ENCODE assay signal across 8 mouse cellular contexts in genomic region chr3:34647688-34648087, GRCm38 (mm10). TPM values are rescaled to one million over a fixed set of nuclear protein-coding genes. Genes with fewer than 3 reads are reported as not detected.
DNase-seq lines count a peak whose midpoint lies in the region; ATAC-seq and TF ChIP-seq lines count a peak whose summit lies in the region.

No protein-coding gene starts in this region.

- no peaks in the 10 kb centered on the region for H3K36me3 ChIP-seq in thymus, adult 2 months (ENCODE audit: control insufficient read depth, insufficient read depth, low read length)

- H3K4me1 ChIP-seq in thymus, adult 2 months (replicated peaks; ENCODE audit: control insufficient read depth, insufficient read depth, low read length): no peaks in the 10 kb centered on the region

- no peak for TF ChIP-seq POLR2A in thymus, adult 2 months (IDR thresholded peaks at IDR 0.05; ENCODE audit: control insufficient read depth, extremely low read depth, insufficient read depth, low read length, poor library complexity)

- no peak overlapping the region for H3K27ac ChIP-seq in thymus, adult 2 months (ENCODE audit: control insufficient read depth, insufficient read depth, low read length)

- no peak for TF ChIP-seq CTCF in thymus, adult 2 months (IDR thresholded peaks at IDR 0.05; ENCODE audit: borderline replicate concordance, control insufficient read depth, extremely low read depth, insufficient read depth, low read length, poor library complexity)

- peaks cover 9% of the 10 kb centered on the region; the same call in 1 of the 2 replicates for H3K27me3 ChIP-seq in thymus, adult 2 months (ENCODE audit: control insufficient read depth, insufficient read depth, low read length)

- peak; percentile 27 for DNase-seq in thymus, adult 2 months
- DNase-seq in thymus, adult 18-20 months: no peak
- DNase-seq in cerebellum, adult 9-10 months: peak; percentile 43
- peak; percentile 81 to 86 for DNase-seq in frontal cortex, postnatal 36 days (ENCODE audit: low spot score in 2 of 2)
- peak; percentile 81 to 92 for DNase-seq in kidney, postnatal 25 days
- DNase-seq in lung, postnatal 10 days: peak; percentile 80
- DNase-seq in right cerebral cortex, postnatal 10 days (ENCODE audit: low spot score in 2 of 2): peak; percentile 86 to 92

- 4% methylated on average over 14 of the region's 14 CpGs for WGBS in thymus, adult 2 months

- no peak for ATAC-seq in granulocyte monocyte progenitor cell, adult 5-6 weeks (replicated peaks; ENCODE audit: poor library complexity, severe bottlenecking)

- H3K4me3 ChIP-seq in thymus, adult 2 months (ENCODE audit: control insufficient read depth, insufficient read depth, low read length): no peak overlapping the region

RNA-seq across cellular contexts. Expression of gene Sox2, which starts 2.5 kb away (rescaled TPM):
- 0.08 and 0.19 TPM in 2 replicates for polyA plus RNA-seq in thymus, adult 2 months (2012; rRNA removed)
- not detected in 2 replicates for total RNA-seq in granulocyte monocyte progenitor cell, adult 5-6 weeks (2014; fragmentation: Nextera tagmentation)
- not detected in 2 replicates for total RNA-seq in granulocyte monocyte progenitor cell, adult 5-6 weeks (2017)

Comparison
In these comparisons a context has a peak if more than half of its experiments do, and no peak if none do; other contexts are left out.
1. DNase-seq: peak in thymus, adult 2 months (single experiment), cerebellum, adult 9-10 months (single experiment), frontal cortex, postnatal 36 days (2 of 2), kidney, postnatal 25 days (2 of 2), lung, postnatal 10 days (single experiment) and right cerebral cortex, postnatal 10 days (2 of 2); none in thymus, adult 18-20 months (0 of 2).